Mouse (Mus musculus) C2C12 (cell line): ENCODE measurements around the gene Tmod4.

Source experiments
- CEBPB ChIP-seq: IDR thresholded peaks from one replicate; pipeline ENCODE4 v1.6.1; 2011; ENCODE audit warnings: low read depth, mild to moderate bottlenecking, control low read depth, moderate library complexity
- CTCF ChIP-seq: IDR thresholded peaks from one replicate; pipeline ENCODE4 v1.5.1; 2011; ENCODE audit not compliant: control insufficient read depth, insufficient read depth, insufficient read length
- FOSL1 ChIP-seq: IDR thresholded peaks from one replicate; pipeline ENCODE4 v1.8.0; 2011; ENCODE audit warnings: mild to moderate bottlenecking, low read length; ENCODE audit not compliant: poor library complexity, insufficient read depth, severe bottlenecking
- MAX ChIP-seq: IDR thresholded peaks from one replicate; pipeline ENCODE4 v1.6.1; 2011; ENCODE audit warnings: mild to moderate bottlenecking, control low read depth
- MYOD1 ChIP-seq: IDR thresholded peaks from one replicate; pipeline ENCODE4 v1.6.1; 2011; ENCODE audit warnings: low read depth; ENCODE audit not compliant: control insufficient read depth, insufficient read length
- MYOG ChIP-seq: IDR thresholded peaks from one replicate; pipeline ENCODE4 v1.6.1; 2011; ENCODE audit not compliant: control insufficient read depth, insufficient read length; ENCODE audit errors: extremely low read depth
- USF1 ChIP-seq: IDR thresholded peaks from one replicate; pipeline ENCODE4 v1.6.1; 2011; ENCODE audit warnings: low read depth, mild to moderate bottlenecking, control low read depth, moderate library complexity

GRCm38 (mm10) chr3:95163419-95164255 lies 39.4 kb downstream of the Tmod4 start:
- TF ChIP-seq CTCF: no peak
- no peak for TF ChIP-seq MAX
- TF ChIP-seq MYOD1: peak; percentile 99
- no peak for TF ChIP-seq CEBPB
- no peak for TF ChIP-seq USF1
- TF ChIP-seq MYOG: no peak
- TF ChIP-seq FOSL1: no peak
